Mouse (Mus musculus) hindbrain, embryonic 12.5 days (tissue): ENCODE data around the gene Vmac. TPM values are rescaled to one million over a fixed set of nuclear protein-coding genes. Genes with fewer than 3 reads are reported as not detected.
A peak's percentile ranks its signal among the peaks of the same experiment; 100 is the strongest.

ENCODE experiments used
- ATAC-seq: fragments of 200-750 bp; cut with Nextera tagmentation; 2 replicates; pipeline ENCODE4 v1.8.0; 2017; ENCODE audit warnings: moderate TSS enrichment; ENCODE audit not compliant: low FRiP score
- H3K27ac ChIP-seq: fragments of 300-500 bp; sonication (generic); 2 replicates; pipeline ENCODE4 v1.5.1; 2016; ENCODE audit warnings: mild to moderate bottlenecking
- H3K27me3 ChIP-seq: fragments of 300-500 bp; sonication (generic); 2 replicates; pipeline ENCODE4 v1.6.1; 2016; ENCODE audit warnings: mild to moderate bottlenecking
- H3K36me3 ChIP-seq: fragments of 300-500 bp; sonication (generic); 2 replicates; pipeline ENCODE4 v1.6.1; 2016; ENCODE audit warnings: mild to moderate bottlenecking
- H3K4me1 ChIP-seq: fragments of 300-500 bp; sonication (generic); 2 replicates; pipeline ENCODE4 v1.6.1; 2016
- H3K4me2 ChIP-seq: fragments of 300-500 bp; sonication (generic); replicated peaks from 2 replicates; pipeline ENCODE4 v1.6.1; 2016; ENCODE audit warnings: mild to moderate bottlenecking
- H3K4me3 ChIP-seq: fragments of 300-500 bp; sonication (generic); 2 replicates; pipeline ENCODE4 v1.5.1; 2016; ENCODE audit warnings: mild to moderate bottlenecking
- H3K9ac ChIP-seq: fragments of 300-500 bp; sonication (generic); 2 replicates; pipeline ENCODE4 v1.6.1; 2016; ENCODE audit warnings: mild to moderate bottlenecking, moderate library complexity
- H3K9me3 ChIP-seq: fragments of 300-500 bp; sonication (generic); replicated peaks from 2 replicates; pipeline ENCODE4 v1.6.1; 2016; ENCODE audit warnings: mild to moderate bottlenecking
- WGBS: fragments of 180-500 bp; shearing (Covaris S2); methylation state at CpG from one replicate; pipeline ENCODE4 v1.1.7; 2016; 5-methylcytosine and 5-hydroxymethylcytosine counted together
- polyA plus RNA-seq: library from polyadenylated mRNA; unstranded; fragments of >200 nt; fragmentation: Nextera tagmentation; extraction: Ambion mirVana; gene quantifications from 2 replicates; pipeline ENCODE4 v1.2.1, GENCODE M21; 2016

The Vmac gene
- 15.3 and 18.1 TPM in 2 replicates for polyA plus RNA-seq

GRCm38 (mm10) chr17:56717363-56718058 is at the start of gene Vmac, which contains the start of gene Ndufa11:
Gene Vmac (minus strand): TSS chr17:56718022.
Gene Ndufa11 (plus strand): TSS chr17:56717767.
- Histone ChIP-seq H3K27me3 (no peaks in the 10 kb centered on the region), H3K4me1 (peaks cover 31% of the 10 kb centered on the region), H3K27ac (peak within 1 kb of the TSS; percentile 86), H3K9ac (peak within 1 kb of the TSS; percentile 87), H3K4me3 (peak within 1 kb of the TSS; percentile 74), H3K4me2 (peak within 1 kb of the TSS; percentile 64), H3K9me3 (no peaks in the 10 kb centered on the region), H3K36me3 (peaks cover 22% of the 10 kb centered on the region)
- WGBS: under 1% methylated on average over 59 of the region's 59 CpGs
- ATAC-seq: peak; percentile 83

GRCm38 (mm10) chr17:56766631-56767405 is 49.0 kb upstream of the Vmac start:
- Histone ChIP-seq H3K9ac (no peak overlapping the region), H3K4me3 (no peak overlapping the region), H3K9me3 (no peaks in the 10 kb centered on the region), H3K4me1 (peaks cover 20% of the 10 kb centered on the region), H3K27ac (no peak overlapping the region), H3K27me3 (no peaks in the 10 kb centered on the region), H3K4me2 (no peak overlapping the region), H3K36me3 (peaks cover 47% of the 10 kb centered on the region)
- 87% methylated on average over 27 of the region's 27 CpGs for WGBS
- ATAC-seq: no peak

- ATAC-seq: peak; percentile 6
- peak overlapping the region; percentile 95; the same call in 1 of the 2 replicates for H3K27ac ChIP-seq
- peaks cover 23% of the 10 kb centered on the region for H3K4me1 ChIP-seq
- H3K27me3 ChIP-seq: peaks cover 9% of the 10 kb centered on the region
- whole genome bisulfite sequencing: 60% methylated on average over 12 of the region's 12 CpGs
- H3K4me2 ChIP-seq: peak overlapping the region; percentile 76
- peak overlapping the region; percentile 70 for H3K4me3 ChIP-seq
- no peaks in the 10 kb centered on the region for H3K9me3 ChIP-seq
- peaks cover 34% of the 10 kb centered on the region for H3K36me3 ChIP-seq
- H3K9ac ChIP-seq: peak overlapping the region; percentile 79
Measured at GRCm38 (mm10) chr17:56765431-56765830, 47.6 kb upstream of the Vmac start.

- Histone ChIP-seq H3K4me2 (peak within 1 kb of the TSS; percentile 76), H3K9ac (peak within 1 kb of the TSS; percentile 79), H3K4me1 (peaks cover 23% of the 10 kb centered on the region), H3K4me3 (peak within 1 kb of the TSS; percentile 70), H3K27me3 (peaks cover 14% of the 10 kb centered on the region), H3K36me3 (peaks cover 27% of the 10 kb centered on the region), H3K27ac (peak within 1 kb of the TSS; percentile 95), H3K9me3 (no peaks in the 10 kb centered on the region)
- 2% methylated on average over 55 of the region's 58 CpGs for WGBS
- ATAC-seq: peak; percentile 83
Measured at GRCm38 (mm10) chr17:56764474-56765354, 46.9 kb upstream of the Vmac start, which contains the start of gene Dus3l. Gene Dus3l (plus strand): TSS chr17:56764757.

GRCm38 (mm10) chr17:56763741-56764250 is 46.0 kb upstream of the Vmac start:
- no peak overlapping the region for H3K4me3 ChIP-seq
- peak overlapping the region; percentile 76; the same call in 1 of the 2 replicates for H3K4me2 ChIP-seq
- H3K27ac ChIP-seq: no peak overlapping the region

GRCm38 (mm10) chr17:56762769-56763731 is 45.2 kb upstream of the Vmac start:
- H3K36me3 ChIP-seq: peaks cover 11% of the 10 kb centered on the region
- ATAC-seq: no peak
- 44% methylated on average over 27 of the region's 27 CpGs for WGBS
- no peaks in the 10 kb centered on the region for H3K9me3 ChIP-seq
- H3K4me2 ChIP-seq: peak overlapping the region; percentile 66; the same call in 1 of the 2 replicates
- peak overlapping the region; percentile 95 for H3K27ac ChIP-seq
- no peak overlapping the region for H3K9ac ChIP-seq
- no peak overlapping the region for H3K4me3 ChIP-seq
- peaks cover 24% of the 10 kb centered on the region for H3K27me3 ChIP-seq
- peaks cover 23% of the 10 kb centered on the region for H3K4me1 ChIP-seq

More at GRCm38 (mm10) chr17:56763741-56764250, 46.0 kb upstream of the Vmac start:
- ATAC-seq: no peak
- H3K27me3 ChIP-seq: peaks cover 16% of the 10 kb centered on the region
- H3K4me1 ChIP-seq: peaks cover 23% of the 10 kb centered on the region
- WGBS: 79% methylated on average over 8 of the region's 8 CpGs
- peaks cover 18% of the 10 kb centered on the region for H3K36me3 ChIP-seq
- H3K9ac ChIP-seq: no peak overlapping the region
- H3K9me3 ChIP-seq: no peaks in the 10 kb centered on the region

GRCm38 (mm10) chr17:56761991-56762410 is 44.2 kb upstream of the Vmac start:
- under 1% methylated on average over 27 of the region's 28 CpGs for WGBS
- peaks cover 3% of the 10 kb centered on the region for H3K36me3 ChIP-seq
- H3K9me3 ChIP-seq: no peaks in the 10 kb centered on the region
- H3K9ac ChIP-seq: peak overlapping the region; percentile 65
- peaks cover 32% of the 10 kb centered on the region for H3K4me1 ChIP-seq
- H3K4me2 ChIP-seq: peak overlapping the region; percentile 66
- peak; percentile 32 for ATAC-seq
- H3K27me3 ChIP-seq: peaks cover 34% of the 10 kb centered on the region
- H3K27ac ChIP-seq: peak overlapping the region; percentile 95
- peak overlapping the region; percentile 45 for H3K4me3 ChIP-seq

- no peak overlapping the region for H3K9ac ChIP-seq
- WGBS: 67% methylated on average over 3 of the region's 3 CpGs
- ATAC-seq: no peak
- peaks cover 43% of the 10 kb centered on the region for H3K27me3 ChIP-seq
- H3K27ac ChIP-seq: no peak overlapping the region
- no peak overlapping the region for H3K4me3 ChIP-seq
- H3K9me3 ChIP-seq: no peaks in the 10 kb centered on the region
- H3K4me2 ChIP-seq: no peak overlapping the region
- peaks cover 35% of the 10 kb centered on the region for H3K4me1 ChIP-seq
- H3K36me3 ChIP-seq: no peaks in the 10 kb centered on the region
Measured at GRCm38 (mm10) chr17:56761077-56761476, 43.3 kb upstream of the Vmac start.

- H3K4me1 ChIP-seq: peaks cover 29% of the 10 kb centered on the region
Measured at GRCm38 (mm10) chr17:56759261-56759660, 41.4 kb upstream of the Vmac start.

GRCm38 (mm10) chr17:56758132-56758531 is 40.3 kb upstream of the Vmac start:
- H3K27ac ChIP-seq: no peak overlapping the region
- H3K36me3 ChIP-seq: no peaks in the 10 kb centered on the region
- 2% methylated on average over 12 of the region's 12 CpGs for WGBS
- H3K4me3 ChIP-seq: no peak overlapping the region
- H3K4me2 ChIP-seq: peak overlapping the region; percentile 88; the same call in 1 of the 2 replicates
- no peaks in the 10 kb centered on the region for H3K9me3 ChIP-seq
- no peak for ATAC-seq
- H3K4me1 ChIP-seq: peaks cover 33% of the 10 kb centered on the region
- peaks cover 73% of the 10 kb centered on the region for H3K27me3 ChIP-seq
- no peak overlapping the region for H3K9ac ChIP-seq

More at GRCm38 (mm10) chr17:56759261-56759660, 41.4 kb upstream of the Vmac start:
- Histone ChIP-seq H3K27me3 (peaks cover 61% of the 10 kb centered on the region), H3K36me3 (no peaks in the 10 kb centered on the region), H3K4me3 (no peak overlapping the region), H3K9me3 (no peaks in the 10 kb centered on the region), H3K27ac (no peak overlapping the region), H3K4me2 (no peak overlapping the region), H3K9ac (no peak overlapping the region)
- ATAC-seq: no peak
- WGBS: 42% methylated on average over 7 of the region's 7 CpGs
